Mouse (Mus musculus) limb, embryonic 15.5 days (tissue): ENCODE data around the gene Zfp683. TPM values are rescaled to one million over a fixed set of nuclear protein-coding genes. Genes with fewer than 3 reads are reported as not detected.

Source experiments
- ATAC-seq: fragments of 200-750 bp; cut with Nextera tagmentation; 2 replicates; pipeline ENCODE4 v1.8.0; 2017; ENCODE audit warnings: low read depth, moderate TSS enrichment; ENCODE audit not compliant: insufficient number of reproducible peaks, low FRiP score, low TSS enrichment
- H3K27ac ChIP-seq: fragments of 300-500 bp; sonication (generic); 2 replicates; pipeline ENCODE4 v1.5.1; 2015; ENCODE audit warnings: moderate library complexity, mild to moderate bottlenecking, inconsistent platforms
- H3K27me3 ChIP-seq: fragments of 300-500 bp; sonication (generic); 2 replicates; pipeline ENCODE4 v1.6.1; 2015; ENCODE audit warnings: inconsistent platforms
- H3K36me3 ChIP-seq: fragments of 300-500 bp; sonication (generic); 2 replicates; pipeline ENCODE4 v1.6.1; 2015; ENCODE audit warnings: inconsistent platforms
- H3K4me1 ChIP-seq: fragments of 300-500 bp; sonication (generic); 2 replicates; pipeline ENCODE4 v1.6.1; 2015; ENCODE audit warnings: inconsistent platforms
- H3K4me2 ChIP-seq: fragments of 300-500 bp; sonication (generic); 2 replicates; pipeline ENCODE4 v1.6.1; 2015; ENCODE audit warnings: mild to moderate bottlenecking, inconsistent platforms
- H3K4me3 ChIP-seq: fragments of 300-500 bp; sonication (generic); 2 replicates; pipeline ENCODE4 v1.5.1; 2015; ENCODE audit warnings: mild to moderate bottlenecking, inconsistent platforms
- H3K9ac ChIP-seq: fragments of 300-500 bp; sonication (generic); 2 replicates; pipeline ENCODE4 v1.6.1; 2015; ENCODE audit warnings: inconsistent platforms
- H3K9me3 ChIP-seq: fragments of 300-500 bp; sonication (generic); 2 replicates; pipeline ENCODE4 v1.6.1; 2016; ENCODE audit warnings: inconsistent platforms
- WGBS: fragments of 180-500 bp; shearing (Covaris S2); methylation state at CpG from one replicate; pipeline ENCODE4 v1.1.7; 2015; 5-methylcytosine and 5-hydroxymethylcytosine counted together
- polyA plus RNA-seq: library from polyadenylated mRNA; unstranded; fragments of >200 nt; fragmentation: Nextera tagmentation; extraction: Ambion mirVana; gene quantifications from 2 replicates; pipeline ENCODE4 v1.2.1, GENCODE M21; 2015

Gene Zfp683
- polyA plus RNA-seq, 1 experiment from 2014 or later = not detected

DNA sequence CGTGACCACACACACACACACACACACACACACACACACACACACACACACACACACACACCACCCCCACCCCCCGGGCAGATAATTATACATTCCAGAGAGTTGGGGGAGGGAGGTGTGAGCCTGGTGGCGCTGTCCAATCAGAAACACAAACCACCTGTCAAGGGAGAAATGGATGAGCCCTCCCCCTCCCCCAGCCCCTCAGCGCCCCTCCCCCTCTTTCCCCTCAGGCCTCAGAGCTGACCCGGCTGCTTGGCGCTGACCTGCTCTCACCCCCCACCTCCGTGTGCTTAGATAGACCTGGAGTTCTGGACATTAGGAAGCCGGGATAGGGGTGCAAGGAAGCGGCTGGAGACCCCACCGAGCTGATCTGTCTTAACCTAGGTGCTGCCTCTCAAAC is 34.4 kb upstream of the Zfp683 start:
- WGBS = under 1% methylated on average over 8 of the region's 10 CpGs
- no peak for ATAC-seq
- Histone ChIP-seq H3K27me3 (peaks cover 51% of the 10 kb centered on the region), H3K9ac (no peak overlapping the region), H3K36me3 (no peaks in the 10 kb centered on the region), H3K4me3 (no peak overlapping the region), H3K27ac (no peak overlapping the region), H3K9me3 (no peaks in the 10 kb centered on the region), H3K4me1 (peaks cover 18% of the 10 kb centered on the region), H3K4me2 (no peak overlapping the region)

DNA sequence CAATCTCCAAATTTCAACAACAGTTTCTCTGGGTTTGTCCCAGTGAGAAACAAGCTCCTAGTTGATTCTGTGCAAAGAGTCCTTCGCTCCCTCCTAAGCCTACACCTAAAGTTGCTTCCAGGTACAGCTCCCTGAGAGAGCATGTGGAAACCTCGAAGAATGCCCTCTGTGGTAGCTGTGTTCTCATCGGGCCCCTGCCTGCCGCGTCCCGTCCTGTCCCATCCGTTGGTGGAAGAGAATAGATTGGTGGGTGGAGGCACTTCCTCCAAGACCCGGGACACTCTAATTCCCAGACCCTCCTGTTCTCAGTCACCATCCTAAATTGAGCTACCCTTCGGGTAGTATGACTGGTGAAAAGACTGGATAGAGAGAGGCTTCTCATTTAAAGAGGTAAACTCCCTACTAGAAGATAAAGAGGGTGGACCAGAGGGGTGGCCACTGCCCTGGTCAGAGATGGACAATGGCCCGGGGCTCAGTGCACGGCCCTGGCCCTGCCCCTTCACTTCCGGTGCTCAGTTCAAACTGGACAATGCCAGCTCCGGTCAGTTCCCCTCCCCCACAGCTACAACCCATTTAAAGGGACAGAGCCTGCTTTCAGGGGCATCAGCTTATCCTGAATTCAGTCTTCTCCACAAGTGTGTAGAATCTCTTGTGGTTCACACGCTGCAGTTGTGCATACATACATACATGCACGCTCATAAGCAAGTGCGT is 33.8 kb upstream of the Zfp683 start:
- Histone ChIP-seq H3K27me3 (peaks cover 51% of the 10 kb centered on the region), H3K36me3 (no peaks in the 10 kb centered on the region), H3K9me3 (no peaks in the 10 kb centered on the region), H3K4me2 (no peak overlapping the region), H3K27ac (no peak overlapping the region), H3K9ac (no peak overlapping the region), H3K4me3 (no peak overlapping the region), H3K4me1 (peaks cover 18% of the 10 kb centered on the region)
- 3% methylated on average over 16 of the region's 16 CpGs for WGBS
- ATAC-seq = no peak

DNA sequence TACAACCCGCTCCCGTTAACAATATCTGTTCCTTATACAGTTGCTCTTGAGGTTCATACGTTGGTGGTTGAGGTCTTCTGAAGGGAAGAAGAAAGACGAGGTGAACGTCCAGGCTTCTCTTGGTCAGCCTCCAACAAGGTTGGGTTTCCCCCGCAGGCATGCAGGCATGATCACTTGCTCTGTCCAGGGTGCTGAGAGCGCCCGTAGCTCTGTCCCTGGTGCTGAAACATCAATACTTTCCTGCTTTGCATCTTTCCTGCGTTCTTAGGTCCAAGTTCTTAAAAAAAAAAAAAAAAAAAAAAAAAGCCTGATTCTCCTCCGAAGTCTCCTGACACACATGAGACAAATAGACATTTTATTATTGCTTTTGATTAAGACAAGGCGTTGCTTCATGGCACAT is 33.0 kb upstream of the Zfp683 start:
- H3K27me3 ChIP-seq = peaks cover 48% of the 10 kb centered on the region
- H3K36me3 ChIP-seq = no peaks in the 10 kb centered on the region
- H3K4me3 ChIP-seq = no peak overlapping the region
- H3K4me2 ChIP-seq = no peak overlapping the region
- no peaks in the 10 kb centered on the region for H3K9me3 ChIP-seq
- H3K27ac ChIP-seq = no peak overlapping the region
- no peak for ATAC-seq
- WGBS = 4% methylated on average over 11 of the region's 11 CpGs
- H3K9ac ChIP-seq = no peak overlapping the region
- H3K4me1 ChIP-seq = peaks cover 18% of the 10 kb centered on the region

DNA sequence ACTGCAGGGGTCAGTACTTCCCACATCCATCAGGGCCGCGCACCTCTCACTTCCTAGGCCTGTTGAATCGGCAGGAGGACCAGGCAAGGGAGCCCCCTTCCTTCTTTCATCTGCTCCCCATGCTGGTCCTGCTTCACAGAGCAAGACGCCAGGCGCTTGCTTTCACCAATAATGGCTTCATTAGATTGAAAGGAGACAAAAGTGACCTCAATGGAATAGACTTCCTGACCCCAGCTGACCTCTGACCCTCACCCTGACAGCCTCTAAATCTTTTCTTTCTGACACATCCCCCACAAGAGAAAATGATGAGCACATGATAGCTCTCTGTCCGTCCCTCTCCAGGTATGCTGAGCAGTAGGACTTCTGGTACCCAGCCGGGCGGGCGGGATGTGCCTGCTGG is 27.8 kb upstream of the Zfp683 start:
- no peaks in the 10 kb centered on the region for H3K27me3 ChIP-seq
- H3K9me3 ChIP-seq = no peaks in the 10 kb centered on the region
- no peaks in the 10 kb centered on the region for H3K4me1 ChIP-seq
- H3K27ac ChIP-seq = no peak overlapping the region
- no peaks in the 10 kb centered on the region for H3K36me3 ChIP-seq
- no peak overlapping the region for H3K9ac ChIP-seq
- no peak for ATAC-seq
- no peak overlapping the region for H3K4me2 ChIP-seq
- 52% methylated on average over 9 of the region's 9 CpGs for WGBS
- no peak overlapping the region for H3K4me3 ChIP-seq

DNA sequence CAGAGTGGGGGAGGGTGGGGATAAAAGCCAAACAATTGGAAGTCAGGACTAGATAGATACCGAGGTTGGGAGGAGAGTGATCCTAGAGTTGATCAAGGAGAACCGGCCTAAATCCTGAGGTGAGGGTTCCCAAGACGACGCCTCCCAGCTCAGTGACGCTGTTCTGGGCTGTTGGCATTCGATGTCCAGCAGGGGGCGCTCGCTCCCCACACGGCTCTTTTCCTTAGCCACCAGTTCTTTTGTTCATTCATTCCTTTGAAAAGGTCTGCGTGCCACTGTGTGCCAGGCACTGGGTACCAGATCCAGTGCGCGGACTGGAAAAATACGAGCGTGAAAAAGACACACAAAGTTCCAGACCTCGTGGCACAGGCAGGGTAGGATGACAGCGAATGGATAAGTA is 17.7 kb upstream of the Zfp683 start:
- Histone ChIP-seq H3K4me1 (no peaks in the 10 kb centered on the region), H3K4me2 (no peak overlapping the region), H3K4me3 (no peak overlapping the region), H3K9me3 (no peaks in the 10 kb centered on the region), H3K36me3 (no peaks in the 10 kb centered on the region), H3K9ac (no peak overlapping the region), H3K27me3 (no peaks in the 10 kb centered on the region), H3K27ac (no peak overlapping the region)
- 6% methylated on average over 16 of the region's 16 CpGs for WGBS
- ATAC-seq = no peak; the same call in 1 of the 2 replicates

DNA sequence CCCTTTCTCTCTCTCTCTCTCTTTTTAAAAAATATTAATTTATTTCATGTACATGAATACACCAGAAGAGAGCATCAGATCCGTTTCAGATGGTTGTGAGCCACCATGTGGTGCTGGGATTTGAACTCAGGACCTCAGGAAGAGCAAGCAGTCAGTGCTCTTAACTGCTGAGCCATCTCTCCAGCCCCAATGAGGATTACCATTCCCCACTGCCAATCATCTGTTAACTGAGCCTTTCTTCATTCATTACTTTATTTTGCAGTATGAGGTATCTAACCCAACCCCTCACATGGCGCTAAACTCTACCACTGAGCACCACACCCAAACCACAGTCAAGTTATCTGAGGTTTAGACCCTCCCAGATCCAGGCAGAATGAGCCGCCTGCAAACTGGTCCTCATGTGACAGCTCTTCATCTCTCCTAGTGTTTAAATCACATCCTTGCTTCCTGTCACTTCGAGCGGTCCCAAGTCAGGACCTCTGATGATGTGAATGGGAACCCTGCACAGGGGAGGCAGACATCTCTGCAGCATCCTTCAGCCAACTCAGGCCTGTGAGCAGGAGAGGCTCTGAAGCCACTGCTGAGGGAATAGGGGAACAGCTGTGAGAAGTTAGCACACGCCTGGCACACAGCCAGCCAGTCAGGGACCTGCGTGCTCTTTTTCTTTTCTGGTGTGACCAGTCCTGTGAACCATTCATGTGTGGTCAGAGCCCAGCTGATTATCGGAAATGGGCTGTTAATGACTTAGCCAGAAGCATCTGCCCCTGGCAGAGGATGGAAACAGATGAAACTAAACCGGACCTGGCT is 12.1 kb upstream of the Zfp683 start:
- Histone ChIP-seq H3K4me1 (peaks cover 6% of the 10 kb centered on the region), H3K4me2 (no peak overlapping the region), H3K27me3 (no peaks in the 10 kb centered on the region), H3K9me3 (no peaks in the 10 kb centered on the region), H3K9ac (no peak overlapping the region), H3K4me3 (no peak overlapping the region), H3K36me3 (no peaks in the 10 kb centered on the region), H3K27ac (no peak overlapping the region)
- 38% methylated on average over 9 of the region's 9 CpGs for WGBS
- 0 out of 2 replicates have a peak, but pooled peaks have one; percentile 48 for ATAC-seq

DNA sequence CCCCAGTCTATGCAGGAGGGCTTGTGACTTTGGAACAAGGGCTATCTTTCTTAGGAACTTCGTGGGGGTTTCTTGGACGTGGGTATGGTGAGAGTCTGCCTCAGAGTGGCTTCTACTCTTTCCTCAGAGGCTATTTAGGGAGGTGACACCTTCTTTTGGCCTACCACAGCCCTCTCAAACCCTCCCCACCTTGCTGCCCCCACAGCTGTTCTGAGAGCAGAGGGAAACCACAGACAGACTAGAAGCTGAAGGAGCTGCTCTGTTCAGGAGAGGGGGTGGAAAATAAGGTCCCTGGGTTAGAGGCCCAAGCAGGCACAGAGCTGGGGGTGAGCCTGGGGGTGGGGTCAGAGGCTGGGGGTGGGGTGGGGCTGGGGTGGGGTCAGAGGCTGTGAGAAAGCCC is 10.6 kb upstream of the Zfp683 start:
- no peak overlapping the region for H3K4me3 ChIP-seq
- H3K27me3 ChIP-seq = no peaks in the 10 kb centered on the region
- H3K36me3 ChIP-seq = no peaks in the 10 kb centered on the region
- WGBS = 40% methylated on average over 2 of the region's 2 CpGs
- no peak for ATAC-seq
- peaks cover 6% of the 10 kb centered on the region for H3K4me1 ChIP-seq
- no peak overlapping the region for H3K27ac ChIP-seq
- H3K9me3 ChIP-seq = no peaks in the 10 kb centered on the region
- H3K4me2 ChIP-seq = no peak overlapping the region
- H3K9ac ChIP-seq = no peak overlapping the region

DNA sequence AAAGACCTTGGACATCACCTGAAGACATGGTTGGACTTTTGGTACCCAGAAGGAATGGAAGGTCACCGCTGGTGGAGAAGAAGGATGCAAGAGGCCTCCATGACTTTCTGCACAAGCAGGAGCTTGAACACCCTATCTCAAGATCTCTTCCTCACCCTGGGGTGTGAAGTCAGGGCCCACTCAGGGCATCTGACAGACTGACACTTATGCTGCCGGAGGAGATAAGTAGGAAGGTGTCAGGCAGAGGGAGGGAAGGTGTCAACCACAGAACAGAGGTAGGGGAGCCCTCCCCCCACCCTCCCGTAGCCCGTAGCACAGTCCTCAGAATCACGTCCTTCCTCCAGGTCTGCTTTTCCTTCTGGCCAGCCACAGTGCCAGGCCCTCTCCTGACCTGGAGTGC is 6.0 kb upstream of the Zfp683 start:
- Histone ChIP-seq H3K27ac (no peak overlapping the region), H3K27me3 (no peaks in the 10 kb centered on the region), H3K9me3 (no peaks in the 10 kb centered on the region), H3K36me3 (no peaks in the 10 kb centered on the region), H3K4me3 (no peak overlapping the region), H3K9ac (no peak overlapping the region), H3K4me2 (no peak overlapping the region), H3K4me1 (peaks cover 4% of the 10 kb centered on the region)
- no peak for ATAC-seq
- WGBS = 53% methylated on average over 5 of the region's 5 CpGs

DNA sequence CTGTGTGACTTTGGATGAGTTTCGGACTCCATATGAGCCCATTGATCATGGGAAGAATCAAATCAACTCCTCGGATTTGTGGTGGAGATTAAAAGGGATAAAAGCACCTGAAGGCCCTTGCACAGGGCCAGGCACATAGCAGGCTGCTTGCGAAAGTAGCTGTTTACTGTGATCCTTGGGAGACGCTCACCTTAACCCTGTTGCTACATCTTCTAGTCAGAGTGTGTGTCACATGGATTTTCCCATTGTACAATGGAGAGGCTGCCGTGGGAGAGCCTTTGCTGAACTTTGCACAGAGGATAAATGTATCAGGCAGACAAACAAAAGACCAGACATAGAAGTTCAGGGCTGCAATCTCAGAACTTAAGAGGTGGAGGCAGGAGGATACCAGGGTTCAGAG is 1.7 kb upstream of the Zfp683 start:
- 82% methylated on average over 5 of the region's 5 CpGs for WGBS
- H3K36me3 ChIP-seq = no peaks in the 10 kb centered on the region
- peaks cover 7% of the 10 kb centered on the region for H3K4me1 ChIP-seq
- H3K4me2 ChIP-seq = no peak overlapping the region
- H3K27me3 ChIP-seq = no peaks in the 10 kb centered on the region
- H3K9me3 ChIP-seq = no peaks in the 10 kb centered on the region
- no peak for ATAC-seq
- H3K9ac ChIP-seq = no peak overlapping the region
- no peak overlapping the region for H3K27ac ChIP-seq
- no peak overlapping the region for H3K4me3 ChIP-seq

DNA sequence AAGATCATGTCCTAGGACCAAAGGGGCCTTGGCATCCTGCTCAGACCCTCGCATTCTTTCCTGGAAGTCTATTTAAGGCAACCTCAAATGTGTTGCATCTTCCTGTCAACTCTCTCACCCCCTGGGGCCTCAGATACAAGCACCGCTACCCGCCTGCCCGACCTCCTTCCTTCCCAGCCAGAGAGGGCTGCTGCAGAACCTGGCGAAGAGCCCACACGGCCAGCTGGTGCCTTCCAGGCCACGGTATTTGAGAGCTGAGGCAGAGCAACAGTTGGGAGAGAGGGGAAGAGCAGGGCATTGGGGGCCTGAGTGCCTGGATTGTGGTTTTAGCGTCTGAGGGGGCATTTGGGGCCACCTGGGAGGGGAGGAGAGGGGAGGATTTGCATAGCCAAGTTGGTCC is 1.1 kb upstream of the Zfp683 start:
- Histone ChIP-seq H3K9me3 (no peaks in the 10 kb centered on the region), H3K9ac (no peak overlapping the region), H3K4me2 (no peak overlapping the region), H3K27ac (no peak overlapping the region), H3K27me3 (no peaks in the 10 kb centered on the region), H3K4me1 (peaks cover 7% of the 10 kb centered on the region), H3K36me3 (no peaks in the 10 kb centered on the region), H3K4me3 (no peak overlapping the region)
- ATAC-seq = no peak; the same call in 1 of the 2 replicates
- WGBS = 22% methylated on average over 8 of the region's 8 CpGs

DNA sequence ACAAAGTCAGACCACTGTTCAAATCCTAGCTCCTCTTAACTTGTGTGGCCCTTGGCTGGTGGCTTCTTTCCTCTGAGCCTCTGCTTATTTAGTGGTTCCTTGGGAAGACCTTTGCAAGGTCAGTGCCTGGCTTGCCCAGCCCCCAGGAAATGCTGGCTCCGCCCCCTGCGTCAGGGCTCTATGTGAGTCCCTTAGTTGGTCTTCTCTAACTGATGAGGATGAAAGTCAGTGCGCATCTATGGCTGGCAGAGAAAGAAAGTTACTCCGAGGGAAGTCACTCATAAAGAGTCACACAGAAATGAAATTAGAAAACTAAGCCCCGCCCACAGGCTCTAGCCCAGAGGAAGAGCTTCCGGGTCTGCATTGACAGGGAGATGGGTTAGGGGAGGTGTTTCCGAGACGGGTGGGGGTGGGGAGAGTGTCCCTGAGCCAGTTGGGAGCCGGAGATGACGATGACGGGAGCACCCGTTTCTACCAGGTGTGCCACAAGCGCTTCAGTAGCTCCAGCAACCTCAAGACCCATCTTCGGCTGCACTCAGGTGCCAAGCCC is 4.6 kb downstream of the Zfp683 start:
- ATAC-seq = no peak
- Histone ChIP-seq H3K9me3 (no peaks in the 10 kb centered on the region), H3K4me2 (no peak overlapping the region; the same call in 1 of the 2 replicates), H3K27ac (no peak overlapping the region), H3K4me1 (peaks cover 8% of the 10 kb centered on the region; the same call in 1 of the 2 replicates), H3K4me3 (no peak overlapping the region), H3K36me3 (no peaks in the 10 kb centered on the region), H3K27me3 (peaks cover 9% of the 10 kb centered on the region; the same call in 1 of the 2 replicates), H3K9ac (no peak overlapping the region)
- 27% methylated on average over 14 of the region's 14 CpGs for WGBS

DNA sequence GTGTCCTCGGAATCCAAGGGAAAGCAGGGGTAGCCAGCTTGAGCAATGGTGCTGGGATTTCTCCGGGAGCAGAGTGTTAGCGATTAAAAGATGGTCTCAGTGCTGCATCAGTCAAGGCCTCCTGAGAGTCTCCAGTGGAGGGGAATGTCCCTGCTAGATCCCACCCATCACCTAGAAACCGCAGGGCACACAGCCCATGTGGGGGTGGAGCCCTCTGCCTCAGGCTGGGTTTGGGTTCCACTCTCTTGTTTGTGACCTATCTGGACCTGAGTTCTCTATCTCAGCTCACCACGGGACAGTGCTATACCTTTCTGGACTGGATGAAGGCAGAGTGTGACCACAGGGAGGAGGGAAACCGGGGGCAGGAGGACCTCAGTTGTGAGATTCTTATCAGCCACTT is 5.3 kb downstream of the Zfp683 start:
- WGBS = 85% methylated on average over 6 of the region's 6 CpGs
- Histone ChIP-seq H3K4me2 (no peak overlapping the region), H3K27ac (no peak overlapping the region), H3K9ac (no peak overlapping the region), H3K4me1 (peaks cover 8% of the 10 kb centered on the region; the same call in 1 of the 2 replicates), H3K4me3 (no peak overlapping the region), H3K36me3 (no peaks in the 10 kb centered on the region), H3K9me3 (no peaks in the 10 kb centered on the region), H3K27me3 (peaks cover 9% of the 10 kb centered on the region; the same call in 1 of the 2 replicates)
- ATAC-seq = no peak
